Mouse (Mus musculus): ENCODE data around the gene Sirt2.

DNA sequence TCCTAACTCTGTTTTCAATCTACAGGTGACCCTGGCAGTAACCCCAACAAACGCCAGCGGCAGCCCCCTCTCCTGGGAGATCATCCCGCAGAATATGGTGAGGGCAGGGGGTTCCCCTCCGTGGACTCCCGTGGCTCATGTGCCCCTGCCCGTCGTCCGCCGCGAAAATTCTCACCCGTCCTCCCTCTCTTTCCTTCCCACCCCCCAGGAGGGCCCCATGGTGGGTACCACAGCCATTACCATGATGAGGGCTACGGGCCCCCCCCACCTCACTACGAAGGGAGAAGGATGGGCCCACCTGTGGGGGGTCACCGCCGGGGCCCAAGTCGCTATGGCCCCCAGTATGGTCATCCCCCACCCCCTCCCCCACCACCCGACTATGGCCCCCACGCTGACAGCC, 51.9 kb downstream of the Sirt2 start:
- no peak for TF ChIP-seq EP300 (IDR thresholded peaks at IDR 0.05; ENCODE audit: low read depth)
- TF ChIP-seq CTCF (IDR thresholded peaks at IDR 0.05; ENCODE audit: low read depth) = no peak

All from heart, postnatal 0 days (tissue).